Mouse (Mus musculus) testis, adult 2 months (tissue): ENCODE results near the gene Sptbn4. TPM values are rescaled to one million over a fixed set of nuclear protein-coding genes. Genes with fewer than 3 reads are reported as not detected.

Source experiments
- H3K27ac ChIP-seq: fragments of 200-500 bp; 2 replicates; pipeline ENCODE4 v1.5.1; 2012; ENCODE audit warnings: low read depth, low read length; ENCODE audit not compliant: control insufficient read depth, insufficient read depth
- H3K27me3 ChIP-seq: fragments of 200-500 bp; 2 replicates; pipeline ENCODE4 v1.6.1; 2012; ENCODE audit warnings: mild to moderate bottlenecking, low read length, moderate library complexity; ENCODE audit not compliant: control insufficient read depth, insufficient read depth
- H3K36me3 ChIP-seq: fragments of 200-500 bp; 2 replicates; pipeline ENCODE4 v1.6.1; 2012; ENCODE audit warnings: mild to moderate bottlenecking, low read length; ENCODE audit not compliant: control insufficient read depth, insufficient read depth
- H3K4me1 ChIP-seq: fragments of 200-500 bp; 2 replicates; pipeline ENCODE4 v1.6.1; 2012; ENCODE audit warnings: low read length; ENCODE audit not compliant: control insufficient read depth, insufficient read depth
- H3K4me3 ChIP-seq: fragments of 200-500 bp; 2 replicates; pipeline ENCODE4 v1.5.1; 2012; ENCODE audit warnings: low read depth, mild to moderate bottlenecking, low read length, moderate library complexity, mixed read lengths; ENCODE audit not compliant: control insufficient read depth
- CTCF ChIP-seq: fragments of 200-500 bp; IDR thresholded peaks from 2 replicates; pipeline ENCODE4 v1.5.1; 2012; ENCODE audit warnings: low read depth, mild to moderate bottlenecking, inconsistent platforms, low read length, moderate library complexity; ENCODE audit not compliant: control insufficient read depth, insufficient read depth, insufficient replicate concordance
- POLR2A ChIP-seq: fragments of 200-500 bp; IDR thresholded peaks from 2 replicates; pipeline ENCODE4 v1.6.1; 2012; ENCODE audit warnings: low read depth, mild to moderate bottlenecking, inconsistent platforms, low read length, moderate library complexity; ENCODE audit not compliant: control insufficient read depth
- polyA plus RNA-seq: library from polyadenylated mRNA; depleted of rRNA; stranded (reverse); fragments of >200 nt; gene quantifications from 2 replicates; pipeline ENCODE4 v1.2.3, GENCODE M21; 2012; rRNA removed

The Sptbn4 gene
- polyA plus RNA-seq, 1 experiment: 34.7 TPM

- Histone ChIP-seq H3K4me3 (no peak overlapping the region), H3K36me3 (no peaks in the 10 kb centered on the region), H3K4me1 (peaks cover 7% of the 10 kb centered on the region), H3K27ac (no peak overlapping the region), H3K27me3 (no peaks in the 10 kb centered on the region)
- no peak for TF ChIP-seq POLR2A
- TF ChIP-seq CTCF: no peak
These were observed 131.5 kb downstream of the Sptbn4 start for GRCm38 (mm10) chr7:27315958-27316357.

GRCm38 (mm10) chr7:27314393-27314792 lies 133.1 kb downstream of the Sptbn4 start:
- Histone ChIP-seq H3K4me3 (no peak overlapping the region), H3K36me3 (no peaks in the 10 kb centered on the region), H3K4me1 (peaks cover 15% of the 10 kb centered on the region), H3K27me3 (no peaks in the 10 kb centered on the region), H3K27ac (no peak overlapping the region)
- TF ChIP-seq POLR2A (no peak), CTCF (peak; percentile 34; the same call in 1 of the 2 replicates)

GRCm38 (mm10) chr7:27311651-27312284 lies 135.7 kb downstream of the Sptbn4 start:
- Histone ChIP-seq H3K4me1 (peaks cover 19% of the 10 kb centered on the region), H3K27me3 (no peaks in the 10 kb centered on the region), H3K27ac (no peak overlapping the region), H3K4me3 (no peak overlapping the region), H3K36me3 (no peaks in the 10 kb centered on the region)
- TF ChIP-seq POLR2A (no peak), CTCF (no peak)

- Histone ChIP-seq H3K27ac (no peak overlapping the region), H3K36me3 (no peaks in the 10 kb centered on the region), H3K27me3 (no peaks in the 10 kb centered on the region), H3K4me1 (peaks cover 23% of the 10 kb centered on the region), H3K4me3 (peak overlapping the region; percentile 6)
- TF ChIP-seq POLR2A (no peak), CTCF (no peak)
These were observed 136.4 kb downstream of the Sptbn4 start for GRCm38 (mm10) chr7:27310996-27311535.

GRCm38 (mm10) chr7:27310306-27310705 lies 137.2 kb downstream of the Sptbn4 start:
- no peak overlapping the region for H3K27ac ChIP-seq
- H3K4me3 ChIP-seq: peak overlapping the region; percentile 35
- H3K27me3 ChIP-seq: no peaks in the 10 kb centered on the region
- no peaks in the 10 kb centered on the region for H3K36me3 ChIP-seq
- peaks cover 27% of the 10 kb centered on the region for H3K4me1 ChIP-seq
- TF ChIP-seq POLR2A (no peak), CTCF (no peak)

GRCm38 (mm10) chr7:27309832-27310231 lies 137.7 kb downstream of the Sptbn4 start:
- no peak for TF ChIP-seq POLR2A
- TF ChIP-seq CTCF: no peak
- Histone ChIP-seq H3K27ac (no peak overlapping the region), H3K36me3 (no peaks in the 10 kb centered on the region), H3K4me3 (no peak overlapping the region), H3K27me3 (no peaks in the 10 kb centered on the region), H3K4me1 (peaks cover 30% of the 10 kb centered on the region)

GRCm38 (mm10) chr7:27308821-27309549 lies 138.5 kb downstream of the Sptbn4 start:
- Histone ChIP-seq H3K4me1 (peaks cover 30% of the 10 kb centered on the region), H3K4me3 (no peak overlapping the region), H3K27ac (no peak overlapping the region), H3K36me3 (no peaks in the 10 kb centered on the region), H3K27me3 (no peaks in the 10 kb centered on the region)
- TF ChIP-seq CTCF (no peak), POLR2A (no peak)

GRCm38 (mm10) chr7:27307551-27307950 lies 139.9 kb downstream of the Sptbn4 start:
- H3K4me1 ChIP-seq: peaks cover 31% of the 10 kb centered on the region
- H3K27ac ChIP-seq: no peak overlapping the region
- no peaks in the 10 kb centered on the region for H3K36me3 ChIP-seq
- H3K4me3 ChIP-seq: no peak overlapping the region
- no peaks in the 10 kb centered on the region for H3K27me3 ChIP-seq
- no peak for TF ChIP-seq CTCF
- no peak for TF ChIP-seq POLR2A

Other genes starting within 250 kb of the Sptbn4 start
- gene Itpkc, start 219.0 kb downstream of the Sptbn4 start, polyA plus RNA-seq: 4.1 and 5.2 TPM in 2 replicates
- gene Coq8b, start 214.7 kb downstream of the Sptbn4 start, polyA plus RNA-seq: 32.7 and 33.7 TPM in 2 replicates
- gene Numbl, start 189.3 kb downstream of the Sptbn4 start, polyA plus RNA-seq: 5.9 and 7.8 TPM in 2 replicates
- 23.9 and 26.1 TPM in 2 replicates for gene Ltbp4, start 110.0 kb downstream of the Sptbn4 start, polyA plus RNA-seq
- 18.3 and 22.4 TPM in 2 replicates for gene Shkbp1, start 91.7 kb downstream of the Sptbn4 start, polyA plus RNA-seq
- 0.35 and 0.89 TPM in 2 replicates for gene Gm20479, start 90.3 kb downstream of the Sptbn4 start, polyA plus RNA-seq
- gene Blvrb, start 292 bp upstream of the Sptbn4 start, polyA plus RNA-seq: 7.6 and 8.5 TPM in 2 replicates
- gene Sertad3, start 26.1 kb upstream of the Sptbn4 start, polyA plus RNA-seq: 4.1 and 4.7 TPM in 2 replicates
- 15.4 and 19.1 TPM in 2 replicates for gene Sertad1, start 39.2 kb upstream of the Sptbn4 start, polyA plus RNA-seq
- gene Prx, start 51.6 kb upstream of the Sptbn4 start, polyA plus RNA-seq: 0.33 and 0.42 TPM in 2 replicates
- gene Hipk4, start 75.6 kb upstream of the Sptbn4 start, polyA plus RNA-seq: 122 and 138 TPM in 2 replicates
- 121 and 130 TPM in 2 replicates for gene Pld3, start 105.5 kb upstream of the Sptbn4 start, polyA plus RNA-seq
- gene 2310022A10Rik, start 105.5 kb upstream of the Sptbn4 start, polyA plus RNA-seq: 27.6 and 28.1 TPM in 2 replicates
- 54.9 and 58.7 TPM in 2 replicates for gene Akt2, start 143.9 kb upstream of the Sptbn4 start, polyA plus RNA-seq
- 0.29 and 0.51 TPM in 2 replicates for gene Ttc9b, start 206.2 kb upstream of the Sptbn4 start, polyA plus RNA-seq
- 26.6 and 33.7 TPM in 2 replicates for gene Map3k10, start 226.9 kb upstream of the Sptbn4 start, polyA plus RNA-seq
- 27.7 and 38.1 TPM in 2 replicates for gene Zfp607b, start 241.7 kb upstream of the Sptbn4 start, polyA plus RNA-seq